Mouse (Mus musculus): ENCODE data around the gene 1700113H08Rik. TPM values are rescaled to one million over a fixed set of nuclear protein-coding genes. Genes with fewer than 3 reads are reported as not detected.

1700113H08Rik gene
- polyA plus RNA-seq, 1 experiment = 0.09 TPM

- DNase-seq (ENCODE audit: low read depth in 1 of 2, low spot score in 2 of 2) = no peak
- 73% methylated on average over 3 of the region's 3 CpGs for WGBS
- no peak overlapping the region for H3K4me3 ChIP-seq (ENCODE audit: extremely low read depth, insufficient read depth, insufficient read length)
- H3K4me1 ChIP-seq (ENCODE audit: control insufficient read depth, insufficient read depth, insufficient read length) = no peaks in the 10 kb centered on the region
- TF ChIP-seq CTCF (IDR thresholded peaks at IDR 0.05; ENCODE audit: extremely low read depth, insufficient read depth, insufficient read length, insufficient replicate concordance) (no peak), POLR2A (IDR thresholded peaks at IDR 0.05; ENCODE audit: low read depth, low read length) (no peak)
- no peaks in the 10 kb centered on the region for H3K36me3 ChIP-seq (ENCODE audit: control insufficient read depth, insufficient read depth, low read length)
- H3K27ac ChIP-seq (ENCODE audit: insufficient read depth, low read length) = no peak overlapping the region
- H3K27me3 ChIP-seq (ENCODE audit: control insufficient read depth, insufficient read depth, low read length) = no peaks in the 10 kb centered on the region
Observed at GRCm38 (mm10) chr10:87039800-87040199, 18.0 kb upstream of the 1700113H08Rik start.

- Histone ChIP-seq H3K4me3 (ENCODE audit: extremely low read depth, insufficient read depth, insufficient read length) (no peak overlapping the region), H3K27me3 (ENCODE audit: control insufficient read depth, insufficient read depth, low read length) (no peaks in the 10 kb centered on the region), H3K36me3 (ENCODE audit: control insufficient read depth, insufficient read depth, low read length) (no peaks in the 10 kb centered on the region), H3K27ac (ENCODE audit: insufficient read depth, low read length) (no peak overlapping the region), H3K4me1 (ENCODE audit: control insufficient read depth, insufficient read depth, insufficient read length) (no peaks in the 10 kb centered on the region)
- WGBS = 87% methylated on average over 7 of the region's 7 CpGs
- DNase-seq (ENCODE audit: low read depth in 1 of 2, low spot score in 2 of 2) = no peak
- TF ChIP-seq CTCF (IDR thresholded peaks at IDR 0.05; ENCODE audit: extremely low read depth, insufficient read depth, insufficient read length, insufficient replicate concordance) (no peak), POLR2A (IDR thresholded peaks at IDR 0.05; ENCODE audit: low read depth, low read length) (no peak)
Observed at GRCm38 (mm10) chr10:87041265-87041664, 16.6 kb upstream of the 1700113H08Rik start.

- Histone ChIP-seq H3K4me3 (ENCODE audit: extremely low read depth, insufficient read depth, insufficient read length) (no peak overlapping the region), H3K4me1 (ENCODE audit: control insufficient read depth, insufficient read depth, insufficient read length) (no peaks in the 10 kb centered on the region), H3K27me3 (ENCODE audit: control insufficient read depth, insufficient read depth, low read length) (no peaks in the 10 kb centered on the region), H3K27ac (ENCODE audit: insufficient read depth, low read length) (no peak overlapping the region), H3K36me3 (ENCODE audit: control insufficient read depth, insufficient read depth, low read length) (no peaks in the 10 kb centered on the region)
- 40% methylated on average over 3 of the region's 3 CpGs for WGBS
- DNase-seq (ENCODE audit: low read depth in 1 of 2, low spot score in 2 of 2) = no peak
- TF ChIP-seq CTCF (IDR thresholded peaks at IDR 0.05; ENCODE audit: extremely low read depth, insufficient read depth, insufficient read length, insufficient replicate concordance) (no peak), POLR2A (IDR thresholded peaks at IDR 0.05; ENCODE audit: low read depth, low read length) (no peak)
Observed at GRCm38 (mm10) chr10:87045273-87045672, 12.6 kb upstream of the 1700113H08Rik start.

GRCm38 (mm10) chr10:87046469-87046868, 11.4 kb upstream of the 1700113H08Rik start:
- DNase-seq (ENCODE audit: low read depth in 1 of 2, low spot score in 2 of 2) = no peak
- no peak for TF ChIP-seq POLR2A (IDR thresholded peaks at IDR 0.05; ENCODE audit: low read depth, low read length)
- no peak for TF ChIP-seq CTCF (IDR thresholded peaks at IDR 0.05; ENCODE audit: extremely low read depth, insufficient read depth, insufficient read length, insufficient replicate concordance)
- H3K4me3 ChIP-seq (ENCODE audit: extremely low read depth, insufficient read depth, insufficient read length) = no peak overlapping the region
- no peaks in the 10 kb centered on the region for H3K36me3 ChIP-seq (ENCODE audit: control insufficient read depth, insufficient read depth, low read length)
- no peaks in the 10 kb centered on the region for H3K4me1 ChIP-seq (ENCODE audit: control insufficient read depth, insufficient read depth, insufficient read length)
- WGBS = 70% methylated on average over 6 of the region's 6 CpGs
- H3K27me3 ChIP-seq (ENCODE audit: control insufficient read depth, insufficient read depth, low read length) = no peaks in the 10 kb centered on the region
- H3K27ac ChIP-seq (ENCODE audit: insufficient read depth, low read length) = no peak overlapping the region

- H3K36me3 ChIP-seq (ENCODE audit: control insufficient read depth, insufficient read depth, low read length) = no peaks in the 10 kb centered on the region
- no peaks in the 10 kb centered on the region for H3K27me3 ChIP-seq (ENCODE audit: control insufficient read depth, insufficient read depth, low read length)
- no peak overlapping the region for H3K4me3 ChIP-seq (ENCODE audit: extremely low read depth, insufficient read depth, insufficient read length)
- DNase-seq (ENCODE audit: low read depth in 1 of 2, low spot score in 2 of 2) = no peak
- 88% methylated on average over 10 of the region's 10 CpGs for WGBS
- no peak overlapping the region for H3K27ac ChIP-seq (ENCODE audit: insufficient read depth, low read length)
- no peak for TF ChIP-seq POLR2A (IDR thresholded peaks at IDR 0.05; ENCODE audit: low read depth, low read length)
- peak; percentile 30; the same call in 1 of the 2 replicates for TF ChIP-seq CTCF (IDR thresholded peaks at IDR 0.05; ENCODE audit: extremely low read depth, insufficient read depth, insufficient read length, insufficient replicate concordance)
- no peaks in the 10 kb centered on the region for H3K4me1 ChIP-seq (ENCODE audit: control insufficient read depth, insufficient read depth, insufficient read length)
Observed at GRCm38 (mm10) chr10:87046931-87047468, 10.8 kb upstream of the 1700113H08Rik start.

- Histone ChIP-seq H3K4me1 (ENCODE audit: control insufficient read depth, insufficient read depth, insufficient read length) (no peaks in the 10 kb centered on the region), H3K27me3 (ENCODE audit: control insufficient read depth, insufficient read depth, low read length) (no peaks in the 10 kb centered on the region), H3K27ac (ENCODE audit: insufficient read depth, low read length) (no peak overlapping the region), H3K4me3 (ENCODE audit: extremely low read depth, insufficient read depth, insufficient read length) (no peak overlapping the region), H3K36me3 (ENCODE audit: control insufficient read depth, insufficient read depth, low read length) (no peaks in the 10 kb centered on the region)
- no peak for DNase-seq (ENCODE audit: low read depth in 1 of 2, low spot score in 2 of 2)
- TF ChIP-seq POLR2A (IDR thresholded peaks at IDR 0.05; ENCODE audit: low read depth, low read length) (no peak), CTCF (IDR thresholded peaks at IDR 0.05; ENCODE audit: extremely low read depth, insufficient read depth, insufficient read length, insufficient replicate concordance) (no peak)
- 77% methylated on average over 3 of the region's 3 CpGs for WGBS
Observed at GRCm38 (mm10) chr10:87049179-87049578, 8.7 kb upstream of the 1700113H08Rik start.

GRCm38 (mm10) chr10:87051714-87052113, 6.1 kb upstream of the 1700113H08Rik start:
- no peak for DNase-seq (ENCODE audit: low read depth in 1 of 2, low spot score in 2 of 2)
- Histone ChIP-seq H3K4me3 (ENCODE audit: extremely low read depth, insufficient read depth, insufficient read length) (no peak overlapping the region), H3K27ac (ENCODE audit: insufficient read depth, low read length) (no peak overlapping the region), H3K4me1 (ENCODE audit: control insufficient read depth, insufficient read depth, insufficient read length) (no peaks in the 10 kb centered on the region), H3K36me3 (ENCODE audit: control insufficient read depth, insufficient read depth, low read length) (no peaks in the 10 kb centered on the region), H3K27me3 (ENCODE audit: control insufficient read depth, insufficient read depth, low read length) (no peaks in the 10 kb centered on the region)
- WGBS = 71% methylated on average over 4 of the region's 4 CpGs
- TF ChIP-seq POLR2A (IDR thresholded peaks at IDR 0.05; ENCODE audit: low read depth, low read length) = no peak
- TF ChIP-seq CTCF (IDR thresholded peaks at IDR 0.05; ENCODE audit: extremely low read depth, insufficient read depth, insufficient read length, insufficient replicate concordance) = no peak

Data from spleen, adult 2 months (tissue).